ENCODE assay signal across 8 mouse cellular contexts in the genomic region with DNA sequence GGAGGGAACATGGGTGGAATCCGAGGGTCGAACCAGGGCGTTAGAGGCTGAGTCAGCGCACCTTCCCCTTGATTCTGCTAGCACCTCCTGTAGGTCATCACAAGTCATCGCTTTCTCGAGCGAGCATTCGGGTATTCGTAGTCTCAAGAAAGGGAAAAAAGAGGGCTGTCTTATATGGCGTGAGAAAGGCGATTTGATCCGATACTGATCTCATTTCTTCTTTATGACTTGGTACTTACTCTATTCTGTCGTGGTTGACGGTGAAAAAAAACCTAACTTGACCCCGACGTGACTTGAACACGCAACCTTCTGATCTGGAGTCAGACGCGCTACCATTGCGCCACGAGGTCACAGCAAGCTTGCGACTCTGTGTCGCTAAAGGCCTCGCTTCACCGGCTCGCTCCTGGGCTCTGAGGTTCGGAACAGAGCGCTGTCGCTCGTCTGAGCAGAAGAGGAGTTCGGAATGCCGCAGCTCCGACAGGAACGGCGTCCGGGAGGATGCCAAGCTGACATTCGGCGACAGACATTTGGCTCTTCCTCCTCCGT. TPM values are rescaled to one million over a fixed set of nuclear protein-coding genes. Genes with fewer than 3 reads are reported as not detected.
DNase-seq lines count a peak whose midpoint lies in the region; ATAC-seq lines count a peak whose summit lies in the region.

No protein-coding gene starts in this region.

- intact Hi-C loops in left cerebral cortex, postnatal 25 days (cut with DNase I): loop anchor here (2.0 to 5.0 kb wide), 6 partner anchors 60 to 307 kb away; a partner anchor contains a TSS

- peak overlapping the region; percentile 86 for H3K4me3 ChIP-seq in embryonic facial prominence, embryonic 10.5 days
- H3K4me3 ChIP-seq in intestine, embryonic 16.5 days (ENCODE audit: low read length): peak overlapping the region; percentile 82

- peak overlapping the region; percentile 90 for H3K27ac ChIP-seq in embryonic facial prominence, embryonic 10.5 days (replicated peaks)
- peak overlapping the region; percentile 96 for H3K27ac ChIP-seq in intestine, embryonic 16.5 days (ENCODE audit: low read length)

- H3K27me3 ChIP-seq in embryonic facial prominence, embryonic 10.5 days (replicated peaks; ENCODE audit: low read depth, poor library complexity, severe bottlenecking): no peaks in the 10 kb centered on the region
- no peaks in the 10 kb centered on the region for H3K27me3 ChIP-seq in intestine, embryonic 16.5 days (replicated peaks; ENCODE audit: control insufficient read depth, insufficient read depth, low read length)

- peak; percentile 93 for ATAC-seq in intestine, embryonic 16.5 days

- peaks cover 2% of the 10 kb centered on the region; the same call in 1 of the 2 replicates for H3K4me1 ChIP-seq in embryonic facial prominence, embryonic 10.5 days
- H3K4me1 ChIP-seq in intestine, embryonic 16.5 days (ENCODE audit: control insufficient read depth, insufficient read depth, low read length): no peaks in the 10 kb centered on the region

- WGBS in embryonic facial prominence, embryonic 10.5 days: 1% methylated on average over 39 of the region's 39 CpGs
- WGBS in intestine, embryonic 16.5 days: 1% methylated on average over 39 of the region's 39 CpGs

- H3K9me3 ChIP-seq in embryonic facial prominence, embryonic 10.5 days: no peaks in the 10 kb centered on the region
- H3K9me3 ChIP-seq in intestine, embryonic 16.5 days (ENCODE audit: control insufficient read depth, low read length): no peaks in the 10 kb centered on the region

- peak overlapping the region; percentile 65 for H3K4me2 ChIP-seq in intestine, embryonic 16.5 days (ENCODE audit: low read depth, low read length)

- peak; percentile 97 for DNase-seq in adrenal gland, postnatal 10 days
- DNase-seq in embryonic facial prominence, embryonic 10.5 days (ENCODE audit: low spot score): peak; percentile 92
- DNase-seq in gonadal fat pad, adult 2 months (ENCODE audit: low read depth): peak; percentile 42
- peak; percentile 96 to 98 for DNase-seq in left cerebral cortex, postnatal 25 days (ENCODE audit: low spot score in 2 of 2)
- peak; percentile 93 for DNase-seq in mesoderm, embryonic 11.5 days (ENCODE audit: low read depth, low spot score)
- peak; percentile 94 for DNase-seq in right cerebral cortex, postnatal 25 days
- DNase-seq in urinary bladder, postnatal 36 days (ENCODE audit: low spot score in 2 of 2): peak; percentile 93 to 95

- H3K36me3 ChIP-seq in embryonic facial prominence, embryonic 10.5 days (replicated peaks): no peaks in the 10 kb centered on the region
- H3K36me3 ChIP-seq in intestine, embryonic 16.5 days (ENCODE audit: control insufficient read depth, insufficient read depth, low read length): no peaks in the 10 kb centered on the region

- H3K9ac ChIP-seq in intestine, embryonic 16.5 days (ENCODE audit: low read depth, low read length): peak overlapping the region; percentile 85

RNA-seq across cellular contexts. Expression of a gene that starts 29.6 kb away (rescaled TPM):
- total RNA-seq in adrenal gland, postnatal 10 days (2021): 1 to 10 TPM; 4.5 to 9.0 TPM
- polyA plus RNA-seq in embryonic facial prominence, embryonic 10.5 days (2016; fragmentation: Nextera tagmentation; extraction: Ambion mirVana): 0.05 and 0.08 TPM in 2 replicates
- polyA plus RNA-seq in gonadal fat pad, adult 2 months (2012; rRNA removed): 3.4 and 4.1 TPM in 2 replicates
- 12.5 and 17.5 TPM in 2 replicates for polyA plus RNA-seq in intestine, embryonic 16.5 days (2015; fragmentation: Nextera tagmentation; extraction: Ambion mirVana)
- 1 to 10 TPM; 1.7 to 2.6 TPM for total RNA-seq in left cerebral cortex, postnatal 25 days (2021)

RNA-seq across cellular contexts. Expression of a gene that starts 46.2 kb away (rescaled TPM):
- 1 to 10 TPM; 1.5 to 2.4 TPM for total RNA-seq in adrenal gland, postnatal 10 days (2021)
- 0.49 and 1.00 TPM in 2 replicates for polyA plus RNA-seq in embryonic facial prominence, embryonic 10.5 days (2016; fragmentation: Nextera tagmentation; extraction: Ambion mirVana)
- polyA plus RNA-seq in gonadal fat pad, adult 2 months (2012; rRNA removed): 0.26 and 0.66 TPM in 2 replicates
- 0.88 and 1.1 TPM in 2 replicates for polyA plus RNA-seq in intestine, embryonic 16.5 days (2015; fragmentation: Nextera tagmentation; extraction: Ambion mirVana)
- total RNA-seq in left cerebral cortex, postnatal 25 days (2021): 100 to 1,000 TPM; 296 to 321 TPM

Comparison
In these comparisons a context has a peak if more than half of its experiments do, and no peak if none do; other contexts are left out.
1. Peak in every context shown above with its lines: DNase-seq, ATAC-seq, H3K4me3 ChIP-seq and H3K27ac ChIP-seq.
2. DNase-seq: peak in every context shown above with its lines; median percentile 97 in adrenal gland, postnatal 10 days; 97 in left cerebral cortex, postnatal 25 days; 94 in right cerebral cortex, postnatal 25 days; 94 in urinary bladder, postnatal 36 days; 93 in mesoderm, embryonic 11.5 days; 92 in embryonic facial prominence, embryonic 10.5 days; 42 in gonadal fat pad, adult 2 months.